Mouse (Mus musculus) neural tube, embryonic 14.5 days (tissue): ENCODE results near the gene Dad1. TPM values are rescaled to one million over a fixed set of nuclear protein-coding genes. Genes with fewer than 3 reads are reported as not detected.
A peak's percentile ranks its signal among the peaks of the same experiment; 100 is the strongest.

ENCODE experiments used
- ATAC-seq: fragments of 200-750 bp; cut with Nextera tagmentation; 2 replicates; pipeline ENCODE4 v1.8.0; 2017; ENCODE audit warnings: low read depth, mild to moderate bottlenecking, moderate TSS enrichment, moderate library complexity
- H3K27ac ChIP-seq: fragments of 300-500 bp; sonication (generic); 2 replicates; pipeline ENCODE4 v1.5.1; 2014; ENCODE audit warnings: low read depth, mild to moderate bottlenecking, control low read depth, low read length, moderate library complexity, mixed read lengths
- H3K27me3 ChIP-seq: fragments of 300-500 bp; sonication (generic); 2 replicates; pipeline ENCODE4 v1.6.1; 2014; ENCODE audit warnings: low read length; ENCODE audit not compliant: control insufficient read depth, insufficient read depth
- H3K36me3 ChIP-seq: fragments of 300-500 bp; sonication (generic); 2 replicates; pipeline ENCODE4 v1.6.1; 2014; ENCODE audit warnings: low read length, mixed read lengths; ENCODE audit not compliant: control insufficient read depth, insufficient read depth
- H3K4me1 ChIP-seq: fragments of 300-500 bp; sonication (generic); 2 replicates; pipeline ENCODE4 v1.6.1; 2014; ENCODE audit warnings: low read length; ENCODE audit not compliant: control insufficient read depth, insufficient read depth
- H3K4me2 ChIP-seq: fragments of 300-500 bp; sonication (generic); 2 replicates; pipeline ENCODE4 v1.6.1; 2014; ENCODE audit warnings: mild to moderate bottlenecking, low read depth, low read length, control low read depth
- H3K4me3 ChIP-seq: fragments of 300-500 bp; sonication (generic); 2 replicates; pipeline ENCODE4 v1.5.1; 2014; ENCODE audit warnings: low read depth, low read length, control low read depth, mixed read lengths
- H3K9ac ChIP-seq: fragments of 300-500 bp; sonication (generic); replicated peaks from 2 replicates; pipeline ENCODE4 v1.6.1; 2014; ENCODE audit warnings: low read depth, mild to moderate bottlenecking, control low read depth, low read length, mixed read lengths
- H3K9me3 ChIP-seq: fragments of 300-500 bp; sonication (generic); 2 replicates; pipeline ENCODE4 v1.6.1; 2016; ENCODE audit warnings: low read length; ENCODE audit not compliant: control insufficient read depth
- WGBS: fragments of 180-500 bp; shearing (Covaris S2); extraction: QIAGEN DNeasy Blood & Tissue Kit; methylation state at CpG from one replicate; pipeline ENCODE4 v1.1.7; 2014; 5-methylcytosine and 5-hydroxymethylcytosine counted together
- polyA plus RNA-seq: library from polyadenylated mRNA; unstranded; fragments of >200 nt; fragmentation: Nextera tagmentation; extraction: Ambion mirVana; gene quantifications from 2 replicates; pipeline ENCODE4 v1.2.1, GENCODE M21; 2014

The Dad1 gene
- polyA plus RNA-seq, 1 experiment from 2014 or later = 401 TPM

DNA sequence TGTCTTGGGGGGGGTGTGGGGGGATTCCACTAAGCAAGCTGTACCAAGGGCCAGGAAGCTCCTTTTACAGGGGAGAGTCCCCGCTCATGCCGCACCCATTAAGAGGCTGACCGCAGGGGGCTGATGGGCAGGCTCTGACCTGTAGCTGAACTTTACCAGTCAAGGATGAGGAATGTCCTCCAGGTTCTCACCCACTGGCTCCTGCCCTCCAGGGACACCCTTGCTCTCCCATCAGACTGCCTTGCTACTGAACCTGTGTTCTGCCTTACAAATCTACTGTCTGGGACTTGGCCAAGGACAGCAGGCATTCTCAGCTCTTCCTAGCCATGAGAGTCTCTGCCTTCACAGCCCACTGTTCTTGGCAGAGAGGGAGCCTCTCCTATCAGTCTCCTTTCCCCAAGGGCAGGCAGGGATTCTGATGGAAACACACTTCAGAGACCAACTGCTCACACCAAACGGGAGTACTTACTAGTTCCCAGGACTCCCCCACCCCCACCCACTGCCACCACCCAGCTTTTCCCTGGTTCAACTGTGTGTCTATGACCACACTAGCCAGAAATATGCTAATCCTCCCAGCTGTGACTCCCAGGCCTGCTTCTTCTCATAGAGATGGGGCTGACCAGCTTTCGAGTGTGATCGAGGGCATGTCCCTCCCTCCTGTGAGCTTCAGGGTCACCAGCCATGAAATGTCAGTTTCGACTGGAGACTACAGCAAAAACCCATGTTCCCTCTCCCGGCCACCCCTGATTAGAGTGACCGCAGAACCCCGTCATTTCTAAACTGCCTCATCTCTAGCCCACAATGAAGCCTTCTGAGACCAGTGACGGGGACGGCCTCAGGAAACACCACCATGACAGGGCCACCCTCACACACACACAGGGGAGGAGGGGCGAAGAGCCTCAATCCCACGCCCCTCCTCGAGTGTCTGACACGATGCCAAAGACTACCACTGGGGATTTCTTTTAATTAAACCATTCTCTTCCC is 29.1 kb downstream of the Dad1 start:
- Histone ChIP-seq H3K27me3 (no peaks in the 10 kb centered on the region; the same call in 1 of the 2 replicates), H3K9me3 (no peaks in the 10 kb centered on the region), H3K27ac (0 out of 2 replicates have a peak overlapping the region, but pooled peaks have one; percentile 0), H3K36me3 (no peaks in the 10 kb centered on the region), H3K4me2 (no peak overlapping the region), H3K4me3 (no peak overlapping the region), H3K4me1 (peaks cover 20% of the 10 kb centered on the region), H3K9ac (no peak overlapping the region)
- no peak for ATAC-seq
- 42% methylated on average over 16 of the region's 16 CpGs for WGBS

DNA sequence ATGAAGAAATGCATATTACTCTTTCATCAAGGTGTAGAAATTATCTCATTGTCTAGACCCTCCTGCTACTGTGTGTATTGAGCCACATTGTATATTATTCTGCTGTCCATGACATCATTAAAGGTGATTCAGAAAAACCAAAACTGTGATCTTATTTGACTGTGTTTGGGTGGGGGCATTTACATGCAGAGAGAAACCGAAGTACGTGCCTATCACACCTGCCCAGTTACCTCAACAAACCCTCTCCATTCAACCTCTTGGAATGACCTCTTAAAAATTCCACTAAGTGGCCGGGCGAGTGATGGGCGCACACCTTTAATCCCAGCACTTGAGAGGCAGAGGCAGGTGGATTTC is 29.9 kb downstream of the Dad1 start:
- 90% methylated on average over 5 of the region's 5 CpGs for WGBS
- H3K27me3 ChIP-seq = no peaks in the 10 kb centered on the region; the same call in 1 of the 2 replicates
- H3K4me1 ChIP-seq = peaks cover 16% of the 10 kb centered on the region
- H3K36me3 ChIP-seq = no peaks in the 10 kb centered on the region
- no peak overlapping the region for H3K4me3 ChIP-seq
- no peak overlapping the region for H3K4me2 ChIP-seq
- no peak overlapping the region for H3K27ac ChIP-seq
- no peak for ATAC-seq
- no peaks in the 10 kb centered on the region for H3K9me3 ChIP-seq
- no peak overlapping the region for H3K9ac ChIP-seq

DNA sequence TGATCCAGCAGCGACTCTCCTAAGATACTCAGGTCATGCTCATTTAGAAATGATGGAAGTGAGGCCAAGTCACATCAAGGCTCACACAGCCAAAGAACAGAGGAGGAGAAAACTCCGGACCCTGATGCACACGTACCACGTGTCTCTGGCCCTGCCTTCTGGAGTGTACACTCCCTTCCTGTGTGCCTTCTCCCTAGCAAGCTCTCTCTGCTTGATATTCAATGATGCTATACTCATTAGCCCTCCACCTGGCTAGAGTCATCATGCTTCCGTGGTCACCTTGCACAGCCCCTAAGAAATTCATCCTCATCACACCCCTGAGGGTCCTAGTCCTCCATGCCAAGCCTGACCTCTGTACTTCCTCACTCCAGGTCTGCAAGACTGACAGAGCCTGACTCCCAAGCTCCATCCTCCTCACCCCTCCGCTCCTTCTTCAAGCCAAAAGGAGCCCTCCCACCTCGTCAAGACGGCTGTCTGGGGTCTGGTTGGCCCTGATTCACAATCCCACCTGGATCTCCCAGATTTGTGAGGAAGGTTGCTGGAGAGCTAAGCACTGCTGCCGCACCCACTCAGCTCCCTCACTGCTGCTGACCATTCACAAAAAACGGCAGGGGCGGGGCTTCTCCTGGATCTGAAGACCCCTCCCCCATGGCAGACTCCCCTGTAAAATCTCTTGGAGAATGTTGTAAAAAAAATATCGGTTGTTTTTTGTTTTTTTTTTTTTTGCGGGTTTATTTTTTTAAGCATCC is 30.4 kb downstream of the Dad1 start:
- Histone ChIP-seq H3K27ac (no peak overlapping the region), H3K36me3 (no peaks in the 10 kb centered on the region), H3K27me3 (no peaks in the 10 kb centered on the region; the same call in 1 of the 2 replicates), H3K9me3 (no peaks in the 10 kb centered on the region), H3K4me3 (no peak overlapping the region), H3K4me1 (peaks cover 11% of the 10 kb centered on the region; the same call in 1 of the 2 replicates), H3K9ac (no peak overlapping the region), H3K4me2 (no peak overlapping the region)
- ATAC-seq = no peak
- 54% methylated on average over 13 of the region's 13 CpGs for WGBS

DNA sequence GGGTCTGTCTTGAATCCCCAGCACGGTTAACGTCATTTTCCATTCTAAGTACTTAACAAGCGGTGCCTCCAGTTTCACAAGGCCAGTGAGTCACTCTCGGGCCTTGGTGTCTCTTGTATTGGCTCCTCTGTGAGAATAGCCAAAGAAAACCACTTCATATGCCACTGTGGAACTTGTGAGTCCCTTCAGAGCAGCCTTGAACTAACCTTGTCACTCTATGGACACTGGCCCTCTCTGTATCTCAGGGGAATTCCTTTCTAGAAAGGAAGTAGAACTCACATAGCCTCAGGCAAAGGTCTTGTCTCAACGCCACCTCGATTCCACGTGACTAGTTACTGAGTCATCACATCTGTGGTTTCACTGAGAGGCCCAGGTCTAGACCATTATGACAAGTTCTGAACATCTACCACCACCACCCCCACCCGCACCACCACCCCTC is 31.6 kb downstream of the Dad1 start:
- Histone ChIP-seq H3K4me2 (no peak overlapping the region), H3K9ac (no peak overlapping the region), H3K27ac (no peak overlapping the region), H3K27me3 (no peaks in the 10 kb centered on the region; the same call in 1 of the 2 replicates), H3K36me3 (no peaks in the 10 kb centered on the region), H3K9me3 (no peaks in the 10 kb centered on the region), H3K4me1 (0 out of 2 replicates have a peak, but pooled peaks cover 7% of the 10 kb centered on the region), H3K4me3 (no peak overlapping the region)
- WGBS = 82% methylated on average over 8 of the region's 8 CpGs
- no peak for ATAC-seq

DNA sequence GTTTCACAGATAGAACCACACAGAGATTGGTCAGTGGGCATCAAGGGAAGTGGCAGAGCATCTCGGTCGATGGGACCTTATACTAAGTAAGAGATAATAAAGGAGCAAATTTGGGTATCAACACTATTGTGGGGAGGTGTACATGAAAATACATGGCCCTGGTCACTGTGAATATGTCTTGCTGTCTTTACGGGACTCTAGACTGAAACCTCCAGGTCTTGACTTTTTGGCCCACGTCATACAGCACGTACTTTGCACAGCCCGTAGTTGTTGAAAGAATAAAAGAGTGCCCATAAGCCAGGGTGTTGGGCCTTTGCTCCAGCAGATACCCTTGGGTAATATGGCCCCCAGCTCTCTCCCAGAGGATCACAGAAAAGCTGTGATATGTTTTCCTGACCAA is 32.3 kb downstream of the Dad1 start:
- H3K4me2 ChIP-seq = no peak overlapping the region
- H3K4me1 ChIP-seq = 0 out of 2 replicates have a peak, but pooled peaks cover 7% of the 10 kb centered on the region
- H3K36me3 ChIP-seq = no peaks in the 10 kb centered on the region
- no peak overlapping the region for H3K27ac ChIP-seq
- no peak overlapping the region for H3K4me3 ChIP-seq
- no peak for ATAC-seq
- H3K27me3 ChIP-seq = no peaks in the 10 kb centered on the region; the same call in 1 of the 2 replicates
- H3K9me3 ChIP-seq = no peaks in the 10 kb centered on the region
- 94% methylated on average over 6 of the region's 6 CpGs for WGBS
- H3K9ac ChIP-seq = no peak overlapping the region

DNA sequence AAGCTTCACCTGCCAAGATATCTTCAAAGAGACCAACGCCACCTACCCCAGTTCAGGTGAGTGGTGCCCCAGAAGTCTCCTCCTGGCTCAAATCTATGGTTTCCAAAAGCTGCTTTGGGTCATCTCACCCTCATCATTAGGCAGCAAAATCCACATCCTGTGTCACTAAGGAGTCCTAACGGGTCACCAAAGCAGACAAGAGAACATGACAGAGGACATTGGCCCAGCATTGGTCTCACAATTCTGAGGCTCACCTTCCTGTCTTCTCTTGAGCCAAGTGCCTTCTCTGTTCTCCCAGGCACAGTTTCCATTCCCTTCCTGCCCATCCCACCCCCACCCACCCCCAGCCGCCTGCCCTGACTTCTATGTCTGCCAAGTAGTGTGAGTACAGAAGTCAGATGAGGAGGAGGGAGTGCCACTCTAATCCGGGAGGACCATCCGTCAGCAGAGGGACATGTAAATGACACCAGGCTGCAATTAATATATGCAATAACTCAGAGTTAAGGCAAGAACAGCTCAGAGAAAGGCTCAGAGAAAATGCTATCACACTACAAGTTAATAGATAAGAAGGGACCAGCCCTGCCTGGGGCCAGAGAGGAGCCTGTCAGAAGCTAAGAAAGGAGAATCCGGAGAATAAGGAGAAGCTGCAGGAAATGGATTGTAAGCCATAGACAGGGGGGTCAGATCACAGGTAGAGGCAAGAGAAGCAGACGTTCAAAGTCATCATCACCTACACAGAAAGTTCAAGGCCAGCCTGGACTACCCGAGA is 33.0 kb downstream of the Dad1 start:
- no peak overlapping the region for H3K4me2 ChIP-seq
- no peak overlapping the region for H3K4me3 ChIP-seq
- no peaks in the 10 kb centered on the region for H3K9me3 ChIP-seq
- WGBS = 85% methylated on average over 8 of the region's 8 CpGs
- H3K9ac ChIP-seq = no peak overlapping the region
- ATAC-seq = no peak
- H3K27me3 ChIP-seq = no peaks in the 10 kb centered on the region
- H3K36me3 ChIP-seq = no peaks in the 10 kb centered on the region
- H3K4me1 ChIP-seq = peaks cover 11% of the 10 kb centered on the region; the same call in 1 of the 2 replicates
- no peak overlapping the region for H3K27ac ChIP-seq

DNA sequence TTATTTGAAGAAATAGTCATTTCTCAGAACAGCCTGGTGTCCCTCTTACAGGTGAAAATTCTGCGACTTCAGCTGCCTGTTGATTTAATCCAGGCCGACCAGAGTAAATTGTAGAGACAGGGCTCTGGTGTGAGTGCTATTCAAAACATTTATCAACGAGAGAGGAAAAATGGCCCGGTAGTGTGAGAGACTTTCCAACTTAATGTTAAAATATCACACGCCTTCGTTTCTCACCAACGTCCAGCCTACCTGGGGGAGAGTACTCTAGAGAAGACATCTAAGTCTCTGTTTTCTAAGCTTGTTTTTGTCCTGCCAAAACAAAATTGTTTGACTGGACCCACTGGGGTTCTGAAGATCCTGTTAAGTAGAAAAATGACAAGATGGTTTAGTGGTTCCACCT is 34.1 kb downstream of the Dad1 start:
- H3K27ac ChIP-seq = no peak overlapping the region
- no peaks in the 10 kb centered on the region for H3K9me3 ChIP-seq
- no peaks in the 10 kb centered on the region for H3K27me3 ChIP-seq
- 92% methylated on average over 7 of the region's 7 CpGs for whole genome bisulfite sequencing
- no peak overlapping the region for H3K9ac ChIP-seq
- H3K36me3 ChIP-seq = no peaks in the 10 kb centered on the region
- H3K4me3 ChIP-seq = no peak overlapping the region
- peaks cover 9% of the 10 kb centered on the region; the same call in 1 of the 2 replicates for H3K4me1 ChIP-seq
- ATAC-seq = no peak
- no peak overlapping the region for H3K4me2 ChIP-seq

DNA sequence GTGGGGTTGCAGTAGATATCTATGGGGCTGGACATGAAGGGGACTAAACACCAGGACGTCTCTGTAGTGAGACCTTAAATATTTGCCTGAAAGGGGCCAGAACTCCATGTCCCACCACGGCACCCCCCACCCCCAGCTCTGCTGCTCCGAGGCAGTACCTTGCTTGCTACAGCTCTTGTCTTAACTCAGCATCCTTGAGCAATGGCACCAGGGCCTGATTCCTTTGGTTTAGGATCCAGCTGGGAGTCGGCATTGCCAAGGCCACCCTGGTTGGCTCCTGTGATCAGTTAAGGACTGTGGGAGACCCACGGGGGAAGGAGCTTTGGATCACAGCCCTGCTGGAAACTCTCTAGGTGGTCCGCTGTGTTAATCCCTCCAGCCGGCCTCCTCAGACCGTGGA is 34.6 kb downstream of the Dad1 start:
- Histone ChIP-seq H3K36me3 (no peaks in the 10 kb centered on the region), H3K27me3 (no peaks in the 10 kb centered on the region), H3K9me3 (no peaks in the 10 kb centered on the region), H3K9ac (no peak overlapping the region), H3K4me3 (no peak overlapping the region), H3K4me2 (no peak overlapping the region), H3K27ac (no peak overlapping the region), H3K4me1 (peaks cover 4% of the 10 kb centered on the region; the same call in 1 of the 2 replicates)
- no peak for ATAC-seq
- 73% methylated on average over 8 of the region's 8 CpGs for WGBS
